Mouse (Mus musculus) kidney, postnatal 10 days (tissue): ENCODE data around the gene Dram2.
"Not testable (repeated sequence)": the region's sequence is repeated elsewhere in the genome, so short reads cannot be mapped to it uniquely, and the experiment has no call there.

Experiments
- DNase-seq: peaks from one replicate; pipeline ENCODE4 v3.0.0; 2021; ENCODE audit warnings: mixed read lengths

The Dram2 gene

GRCm38 (mm10) chr3:106547171-106547923, at the start of gene Dram2, which contains the start of gene Cept1:
TSS of gene Dram2 (plus strand) at chr3:106547798.
TSS of gene Cept1 (minus strand) at chr3:106547802.
- DNase-seq: peak; percentile 96

- no peak for DNase-seq
Measured at GRCm38 (mm10) chr3:106500510-106500909, 47.1 kb upstream of the Dram2 start.

DNA sequence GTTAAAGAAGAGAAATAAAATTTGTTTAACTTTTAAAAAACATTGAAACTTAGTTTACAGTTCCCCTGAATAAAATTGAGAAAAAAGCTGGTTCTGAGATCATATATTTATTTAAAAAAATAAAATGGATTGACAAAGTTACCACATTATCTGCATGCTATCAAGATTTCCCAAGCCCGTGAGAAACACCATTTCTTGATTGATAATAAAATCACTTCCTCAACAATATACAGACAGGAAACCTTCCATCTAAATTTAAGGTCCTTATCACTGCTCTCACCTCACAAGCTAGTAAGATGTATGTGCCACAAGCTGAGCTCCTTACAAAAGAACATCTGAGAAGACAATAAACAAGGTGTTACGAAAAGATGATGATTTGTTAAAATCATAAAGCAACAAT, 44.7 kb upstream of the Dram2 start:
- no peak for DNase-seq

GRCm38 (mm10) chr3:106510669-106511068, 36.9 kb upstream of the Dram2 start:
- DNase-seq: no peak

DNA sequence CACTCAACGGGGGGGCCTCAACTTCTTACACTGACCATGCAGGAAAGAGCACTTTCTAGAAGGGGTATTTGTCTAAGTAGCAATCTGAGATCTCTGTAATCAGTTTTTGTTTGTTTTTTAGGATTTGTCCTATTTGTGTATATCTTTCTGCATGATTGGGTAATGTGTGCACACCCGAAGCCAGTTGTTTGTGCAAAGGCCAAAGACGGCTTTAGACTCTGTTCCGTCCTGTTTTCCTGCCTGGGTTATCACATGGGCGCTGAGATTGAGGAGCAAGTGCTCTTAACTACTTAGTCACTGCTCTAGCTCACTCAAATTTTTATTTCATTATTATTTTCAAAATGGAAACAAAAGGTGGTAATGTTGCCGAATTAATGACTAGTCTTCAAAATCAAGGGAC, 32.6 kb upstream of the Dram2 start:
- DNase-seq: no peak

GRCm38 (mm10) chr3:106522730-106523129, 24.9 kb upstream of the Dram2 start:
- no peak for DNase-seq

GRCm38 (mm10) chr3:106526411-106526810, 21.2 kb upstream of the Dram2 start:
- DNase-seq: no peak

DNA sequence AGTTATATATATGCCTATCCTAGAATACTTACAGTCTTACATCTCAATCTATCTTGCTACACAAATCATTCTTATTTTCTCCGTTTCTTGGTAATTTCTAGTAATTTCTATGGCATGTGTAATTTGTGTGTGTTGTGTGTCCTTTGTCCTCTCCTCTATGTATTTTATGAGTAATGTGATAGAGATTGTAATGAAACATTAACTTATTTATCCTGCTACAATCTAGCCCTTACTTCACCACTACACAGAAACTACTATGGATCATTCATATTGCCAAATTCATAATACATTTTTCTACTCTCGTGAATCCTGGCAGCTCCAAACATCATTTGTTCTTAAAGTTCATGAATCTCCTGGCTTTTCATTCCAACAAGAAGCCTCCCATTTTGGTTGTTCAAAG, 19.6 kb upstream of the Dram2 start:
- DNase-seq: no peak

DNA sequence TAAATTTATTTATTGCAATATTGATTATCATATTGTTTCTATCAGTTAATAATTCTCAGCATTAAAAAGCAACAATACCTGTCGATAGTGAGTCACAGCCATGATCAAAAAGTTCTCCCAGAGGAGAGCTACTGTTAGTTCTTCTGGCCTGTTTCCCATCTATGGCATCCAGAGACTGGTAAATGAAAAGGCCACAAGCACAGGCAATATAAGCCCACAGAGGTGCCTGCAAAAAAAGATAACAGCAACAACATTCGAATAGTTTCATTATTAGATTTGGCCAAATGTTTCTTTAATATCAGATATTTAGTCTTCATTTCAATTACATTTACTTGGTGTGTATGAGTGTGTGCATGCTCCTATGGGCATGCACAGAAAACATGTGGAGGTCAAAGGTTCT, 14.3 kb upstream of the Dram2 start:
- DNase-seq: no peak

- no peak for DNase-seq
Measured at GRCm38 (mm10) chr3:106544721-106545316, 2.8 kb upstream of the Dram2 start.

DNA sequence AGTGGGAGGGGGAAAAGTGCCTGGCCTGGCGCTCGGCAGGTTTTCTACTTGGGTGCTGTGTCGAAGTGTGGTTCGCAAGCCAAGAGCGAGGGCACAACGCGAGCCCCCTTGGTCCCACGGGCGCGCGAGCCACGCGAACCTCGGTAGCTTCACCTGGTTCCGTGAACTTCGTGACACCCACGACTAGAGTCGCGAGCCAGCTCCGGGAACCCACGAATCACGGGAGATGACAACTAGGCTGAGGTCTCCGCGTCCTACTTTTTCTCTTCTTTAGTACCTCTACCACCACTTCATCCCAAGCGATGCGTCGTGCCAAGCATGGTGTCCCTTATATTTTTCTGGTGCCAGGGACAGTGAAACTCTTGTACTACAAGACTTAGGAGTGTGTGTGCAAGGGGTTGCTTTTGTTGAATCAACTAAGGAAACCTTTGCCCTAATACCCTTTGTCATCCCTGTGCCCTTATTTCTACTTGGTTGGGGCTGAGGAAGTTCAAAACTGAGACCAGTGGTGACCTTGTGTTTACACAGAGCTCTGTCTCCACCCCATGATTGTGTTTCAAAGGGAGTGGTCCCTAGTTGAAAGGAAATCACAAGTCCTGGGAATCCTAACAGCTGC, 434 bp downstream of the Dram2 start:
- DNase-seq: no peak

GRCm38 (mm10) chr3:106548971-106549370, 1.4 kb downstream of the Dram2 start:
- DNase-seq: no peak

- no peak for DNase-seq
Measured at GRCm38 (mm10) chr3:106553411-106553810, 5.8 kb downstream of the Dram2 start.

DNA sequence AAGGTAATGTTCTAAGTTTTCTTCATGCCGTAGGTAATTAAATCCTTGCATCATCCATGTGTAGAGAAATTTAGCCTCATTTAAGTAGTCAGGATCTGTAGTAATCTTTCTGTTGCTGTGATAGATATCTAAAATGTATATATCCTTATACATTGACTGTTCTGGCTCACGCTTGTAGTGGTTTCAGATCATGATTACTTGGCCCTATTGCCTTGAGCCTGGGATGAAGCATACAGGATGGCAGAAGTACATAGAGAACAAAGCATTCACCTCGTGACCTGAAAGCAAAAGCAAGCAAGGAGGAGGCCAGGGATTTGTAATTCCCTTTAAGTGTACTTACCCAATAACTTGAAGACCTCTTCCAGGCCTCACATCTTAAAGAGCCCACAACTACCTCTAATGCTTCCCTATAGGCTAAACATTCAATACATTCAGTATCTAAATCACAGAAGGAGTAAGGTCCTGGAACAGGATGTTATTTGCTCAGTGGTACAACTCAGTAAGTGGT, 8.2 kb downstream of the Dram2 start:
- no peak for DNase-seq

GRCm38 (mm10) chr3:106558271-106558670, 10.7 kb downstream of the Dram2 start:
- DNase-seq: no peak

DNA sequence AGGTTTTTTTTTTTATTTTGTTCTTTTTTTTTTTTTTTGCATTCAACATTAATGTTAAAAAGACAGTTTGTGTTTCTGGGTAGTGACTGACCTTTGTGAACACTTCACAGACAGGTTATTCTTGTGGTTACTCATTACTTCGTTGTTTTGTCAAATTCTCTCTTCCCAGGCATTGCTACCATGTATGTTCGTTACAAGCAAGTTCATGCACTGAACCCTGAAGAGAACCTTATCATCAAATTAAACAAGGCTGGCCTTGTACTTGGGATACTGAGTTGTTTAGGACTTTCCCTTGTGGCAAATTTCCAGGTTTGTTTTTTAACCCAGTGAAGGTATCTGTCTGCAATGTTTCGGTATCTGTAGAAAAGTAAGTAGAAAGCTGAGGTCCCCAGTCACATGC, 18.3 kb downstream of the Dram2 start:
- DNase-seq: no peak

GRCm38 (mm10) chr3:106573191-106573590, 25.6 kb downstream of the Dram2 start:
- no peak for DNase-seq

DNA sequence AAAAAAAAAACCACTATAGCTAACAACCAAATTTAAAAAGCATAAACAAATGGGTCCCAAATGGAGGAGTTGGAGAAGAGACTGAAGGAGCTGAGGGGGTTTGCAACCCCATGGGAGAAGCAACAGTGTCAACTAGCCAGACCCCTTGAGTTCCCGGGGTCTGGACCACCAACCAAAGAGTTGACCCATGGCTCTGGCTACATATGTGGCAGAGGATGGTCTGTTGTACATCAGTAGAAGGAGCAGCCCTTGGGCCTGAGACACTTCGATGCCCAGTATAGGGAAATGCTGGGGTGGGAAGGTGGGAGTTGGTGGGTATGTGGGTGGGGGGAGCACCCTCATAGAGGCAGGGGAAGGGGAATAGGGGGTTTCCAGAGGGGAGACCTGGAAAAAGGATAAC, 31.7 kb downstream of the Dram2 start:
- DNase-seq: no peak

GRCm38 (mm10) chr3:106593631-106594030, 46.0 kb downstream of the Dram2 start:
- not testable (repeated sequence) for DNase-seq

GRCm38 (mm10) chr3:106618103-106618502, 70.5 kb downstream of the Dram2 start:
- DNase-seq: no peak
